In the genomic region with DNA sequence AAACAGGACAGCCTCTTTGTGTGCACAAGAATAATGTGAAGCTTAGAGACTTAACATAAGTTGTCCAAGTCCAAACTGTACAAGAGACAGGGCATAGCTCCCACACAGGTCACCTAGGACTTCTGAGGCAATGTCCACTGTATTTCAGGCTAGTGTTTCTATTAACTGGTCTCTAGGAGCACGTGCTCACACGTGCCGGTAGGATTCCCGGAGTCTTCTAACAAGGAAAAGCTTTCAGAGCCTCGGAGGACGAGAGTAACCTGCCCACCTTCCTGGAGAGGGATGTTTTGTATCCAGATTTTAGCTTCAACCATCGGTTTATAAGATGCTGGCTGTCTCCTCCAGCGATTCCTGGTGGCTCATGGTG, we compare ENCODE assay signal across 8 mouse cellular contexts.
DNase-seq lines count a peak whose midpoint lies in the region; ATAC-seq lines count a peak whose summit lies in the region.

No protein-coding gene starts in this region.

- peaks cover 25% of the 10 kb centered on the region for H3K4me1 ChIP-seq in kidney, embryonic 14.5 days (ENCODE audit: control insufficient read depth, insufficient read depth, low read length)
- H3K4me1 ChIP-seq in embryonic facial prominence, embryonic 10.5 days = peaks cover 23% of the 10 kb centered on the region
- no peaks in the 10 kb centered on the region for H3K4me1 ChIP-seq in hindbrain, embryonic 11.5 days (replicated peaks; ENCODE audit: control insufficient read depth, insufficient read depth, low read length)
- H3K4me1 ChIP-seq in midbrain, embryonic 12.5 days = peaks cover 20% of the 10 kb centered on the region

- no peak for DNase-seq in kidney, adult 18-20 months
- no peak for DNase-seq in embryonic facial prominence, embryonic 10.5 days (ENCODE audit: low spot score)
- DNase-seq in hindbrain, embryonic 11.5 days (ENCODE audit: low spot score) = no peak
- no peak for DNase-seq in embryo, embryonic 10 days (ENCODE audit: low spot score)
- DNase-seq in thymus, postnatal 10 days (ENCODE audit: low spot score in 2 of 2) = no peak
- DNase-seq in adrenal gland, postnatal 14 days = no peak

- WGBS in kidney, embryonic 14.5 days = 20% methylated on average over 8 of the region's 8 CpGs
- WGBS in embryonic facial prominence, embryonic 10.5 days = 28% methylated on average over 8 of the region's 8 CpGs
- WGBS in hindbrain, embryonic 11.5 days = 28% methylated on average over 8 of the region's 8 CpGs
- 18% methylated on average over 8 of the region's 8 CpGs for WGBS in midbrain, embryonic 12.5 days

- H3K27me3 ChIP-seq in kidney, embryonic 14.5 days (ENCODE audit: control insufficient read depth, insufficient read depth, low read length) = no peaks in the 10 kb centered on the region
- H3K27me3 ChIP-seq in embryonic facial prominence, embryonic 10.5 days (replicated peaks; ENCODE audit: low read depth, poor library complexity, severe bottlenecking) = no peaks in the 10 kb centered on the region
- H3K27me3 ChIP-seq in hindbrain, embryonic 11.5 days (ENCODE audit: control insufficient read depth, insufficient read depth, low read length) = no peaks in the 10 kb centered on the region
- no peaks in the 10 kb centered on the region for H3K27me3 ChIP-seq in midbrain, embryonic 12.5 days

- peak overlapping the region; percentile 34 for H3K4me3 ChIP-seq in kidney, embryonic 14.5 days (ENCODE audit: low read length)
- H3K4me3 ChIP-seq in embryonic facial prominence, embryonic 10.5 days = peak overlapping the region; percentile 56
- H3K4me3 ChIP-seq in hindbrain, embryonic 11.5 days (ENCODE audit: low read depth, low read length) = peak overlapping the region; percentile 24; the same call in 1 of the 2 replicates
- peak overlapping the region; percentile 28; the same call in 1 of the 2 replicates for H3K4me3 ChIP-seq in midbrain, embryonic 12.5 days

- no peak for ATAC-seq in kidney, embryonic 14.5 days (ENCODE audit: low FRiP score, low TSS enrichment)
- peak; percentile 18; the same call in 1 of the 2 replicates for ATAC-seq in hindbrain, embryonic 11.5 days (ENCODE audit: low FRiP score)
- ATAC-seq in midbrain, embryonic 12.5 days (ENCODE audit: low FRiP score, low read depth) = no peak

- peak overlapping the region; percentile 91 for H3K27ac ChIP-seq in kidney, embryonic 14.5 days (ENCODE audit: low read depth, low read length)
- H3K27ac ChIP-seq in embryonic facial prominence, embryonic 10.5 days (replicated peaks) = peak overlapping the region; percentile 88
- H3K27ac ChIP-seq in hindbrain, embryonic 11.5 days (ENCODE audit: low read depth, low read length) = peak overlapping the region; percentile 79
- peak overlapping the region; percentile 72 for H3K27ac ChIP-seq in midbrain, embryonic 12.5 days (replicated peaks)

- peak overlapping the region; percentile 75 for H3K4me2 ChIP-seq in kidney, embryonic 14.5 days (replicated peaks; ENCODE audit: low read depth, low read length)
- H3K4me2 ChIP-seq in hindbrain, embryonic 11.5 days (replicated peaks; ENCODE audit: low read depth, low read length) = peak overlapping the region; percentile 53; the same call in 1 of the 2 replicates
- peak overlapping the region; percentile 56 for H3K4me2 ChIP-seq in midbrain, embryonic 12.5 days (replicated peaks)

- H3K36me3 ChIP-seq in kidney, embryonic 14.5 days (ENCODE audit: control insufficient read depth, insufficient read depth, low read length) = no peaks in the 10 kb centered on the region
- H3K36me3 ChIP-seq in embryonic facial prominence, embryonic 10.5 days (replicated peaks) = no peaks in the 10 kb centered on the region
- no peaks in the 10 kb centered on the region for H3K36me3 ChIP-seq in hindbrain, embryonic 11.5 days (ENCODE audit: control insufficient read depth, insufficient read depth, low read length)
- no peaks in the 10 kb centered on the region for H3K36me3 ChIP-seq in midbrain, embryonic 12.5 days

- H3K9me3 ChIP-seq in kidney, embryonic 14.5 days (ENCODE audit: control insufficient read depth, low read length) = no peaks in the 10 kb centered on the region
- H3K9me3 ChIP-seq in embryonic facial prominence, embryonic 10.5 days = peaks cover 7% of the 10 kb centered on the region; the same call in 1 of the 2 replicates
- no peaks in the 10 kb centered on the region for H3K9me3 ChIP-seq in hindbrain, embryonic 11.5 days (ENCODE audit: control insufficient read depth, low read length)
- H3K9me3 ChIP-seq in midbrain, embryonic 12.5 days = no peaks in the 10 kb centered on the region

- H3K9ac ChIP-seq in kidney, embryonic 14.5 days (ENCODE audit: low read depth, low read length) = peak overlapping the region; percentile 58; the same call in 1 of the 2 replicates
- H3K9ac ChIP-seq in hindbrain, embryonic 11.5 days (ENCODE audit: low read depth, low read length) = peak overlapping the region; percentile 42
- H3K9ac ChIP-seq in midbrain, embryonic 12.5 days (replicated peaks) = no peak overlapping the region
